Mouse (Mus musculus) cerebellum, postnatal 36 days (tissue): ENCODE measurements around the gene Slc19a3.

ENCODE experiments used
- DNase-seq, 2 experiments: peaks; one replicate each; pipeline ENCODE4 v3.0.0; 2021 to 2022; ENCODE audit warnings: mixed read lengths in 2 of 2

Gene Slc19a3

GRCm38 (mm10) chr1:83038109-83038672 lies at the start of gene Slc19a3:
Gene Slc19a3 (minus strand): TSS chr1:83038448.
- peak; percentile 30 to 32 for DNase-seq

GRCm38 (mm10) chr1:83084790-83085189 lies 46.5 kb upstream of the Slc19a3 start:
- no peak for DNase-seq

- DNase-seq, result no peak
Observed at GRCm38 (mm10) chr1:83077016-83077415, 38.8 kb upstream of the Slc19a3 start.

GRCm38 (mm10) chr1:83076190-83076917 lies 38.1 kb upstream of the Slc19a3 start:
- peak in 1 of 2 experiments; percentile 5 for DNase-seq

- no peak for DNase-seq
Observed at GRCm38 (mm10) chr1:83075526-83076189, 37.4 kb upstream of the Slc19a3 start.

- no peak for DNase-seq
Observed at GRCm38 (mm10) chr1:83067205-83067604, 29.0 kb upstream of the Slc19a3 start.

- no peak for DNase-seq
Observed at GRCm38 (mm10) chr1:83066577-83066976, 28.3 kb upstream of the Slc19a3 start.

- peak in 1 of 2 experiments; percentile 15 for DNase-seq
Observed at GRCm38 (mm10) chr1:83064851-83065250, 26.6 kb upstream of the Slc19a3 start.

GRCm38 (mm10) chr1:83060643-83061042 lies 22.4 kb upstream of the Slc19a3 start, which contains the start of gene Krtap28-13:
Gene Krtap28-13 (plus strand): TSS chr1:83060930.
- DNase-seq, result no peak

- no peak for DNase-seq
Observed at GRCm38 (mm10) chr1:83059278-83059677, 21.0 kb upstream of the Slc19a3 start, which contains the start of gene A030005K14Rik. Gene A030005K14Rik (minus strand): TSS chr1:83059378.

- no peak for DNase-seq
Observed at GRCm38 (mm10) chr1:83058481-83058880, 20.2 kb upstream of the Slc19a3 start.

GRCm38 (mm10) chr1:83044882-83045427 lies 6.7 kb upstream of the Slc19a3 start, which contains the start of gene Gm47969:
Gene Gm47969 (plus strand): TSS chr1:83044932.
- no peak for DNase-seq

GRCm38 (mm10) chr1:83042380-83042779 lies 4.1 kb upstream of the Slc19a3 start, which contains the start of gene Krtap28-10:
Gene Krtap28-10 (minus strand): TSS chr1:83042480.
- no peak for DNase-seq

- DNase-seq, result no peak
Observed at GRCm38 (mm10) chr1:83039080-83039479, 832 bp upstream of the Slc19a3 start.

GRCm38 (mm10) chr1:83036892-83037667 lies 1.2 kb downstream of the Slc19a3 start:
- no peak for DNase-seq

- no peak for DNase-seq
Observed at GRCm38 (mm10) chr1:83034509-83034908, 3.7 kb downstream of the Slc19a3 start.

GRCm38 (mm10) chr1:83032508-83032907 lies 5.7 kb downstream of the Slc19a3 start:
- no peak for DNase-seq

- no peak for DNase-seq
Observed at GRCm38 (mm10) chr1:83031950-83032349, 6.3 kb downstream of the Slc19a3 start.

- DNase-seq, result no peak
Observed at GRCm38 (mm10) chr1:83016556-83016955, 21.7 kb downstream of the Slc19a3 start.

- no peak for DNase-seq
Observed at GRCm38 (mm10) chr1:83015329-83015879, 22.8 kb downstream of the Slc19a3 start.

- no peak for DNase-seq
Observed at GRCm38 (mm10) chr1:83014477-83014876, 23.8 kb downstream of the Slc19a3 start.

GRCm38 (mm10) chr1:83007471-83007870 lies 30.8 kb downstream of the Slc19a3 start:
- DNase-seq, result no peak
